Mouse (Mus musculus) c-Kit-negative CD71-positive TER-119-positive erythroid progenitor cells, embryonic 14.5 days (primary cell): ENCODE results near the gene Igsf8.
A peak's percentile ranks its signal among the peaks of the same experiment; 100 is the strongest.

ENCODE experiments used
- DNase-seq: peaks from one replicate; pipeline ENCODE4 v3.0.0-alpha.2; 2013; ENCODE audit warnings: low read depth, low spot score

The Igsf8 gene

GRCm38 (mm10) chr1:172323298-172323697, 61.9 kb downstream of the Igsf8 start:
- DNase-seq, result no peak

DNA sequence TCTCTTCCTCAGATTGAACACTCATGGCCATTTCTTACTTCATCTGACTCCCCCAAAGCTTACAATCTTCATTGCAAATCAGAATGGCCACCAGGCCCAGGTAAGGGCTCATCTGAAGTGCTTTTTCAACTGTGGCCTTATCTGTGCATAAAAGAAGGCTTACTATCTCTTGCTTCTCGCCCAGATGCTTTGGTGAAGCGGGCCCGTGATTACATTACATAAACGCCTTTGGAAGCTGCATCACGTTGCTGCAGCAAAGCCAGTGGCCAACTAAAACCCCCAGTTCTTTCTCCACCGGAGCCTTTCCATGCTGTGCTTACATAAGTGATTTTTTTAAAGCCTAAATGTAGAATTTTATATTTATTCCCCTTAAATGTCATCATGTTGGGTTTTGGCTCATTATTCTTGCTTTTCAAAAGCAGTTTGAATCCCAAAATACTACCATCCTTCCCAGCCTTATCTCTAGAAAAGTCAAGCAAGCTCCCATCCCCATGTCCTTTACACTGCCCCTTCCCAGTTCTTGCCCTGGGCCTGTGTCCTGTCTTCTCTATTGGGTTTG, 62.4 kb downstream of the Igsf8 start:
- no peak for DNase-seq

DNA sequence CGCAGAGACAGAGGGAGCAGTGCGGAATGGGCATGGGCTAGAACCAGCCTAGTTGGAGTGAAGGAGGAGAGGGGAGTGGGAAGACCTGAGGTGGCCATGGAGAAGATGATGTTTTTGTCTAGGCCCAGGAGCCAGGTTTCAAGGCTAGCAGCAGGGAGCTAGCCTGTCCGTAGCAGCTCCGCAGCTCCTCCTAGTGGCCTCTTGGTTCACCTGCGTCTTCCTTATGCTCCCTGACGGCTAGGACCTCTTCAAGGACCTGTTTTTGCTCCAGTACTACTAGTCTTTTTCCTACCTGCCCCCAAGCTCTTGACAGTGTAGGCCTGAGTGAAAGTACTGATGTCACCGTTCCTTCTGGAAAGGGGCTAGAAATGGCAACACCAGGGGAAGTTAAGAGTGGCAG, 63.3 kb downstream of the Igsf8 start:
- DNase-seq, result peak; percentile 50

DNA sequence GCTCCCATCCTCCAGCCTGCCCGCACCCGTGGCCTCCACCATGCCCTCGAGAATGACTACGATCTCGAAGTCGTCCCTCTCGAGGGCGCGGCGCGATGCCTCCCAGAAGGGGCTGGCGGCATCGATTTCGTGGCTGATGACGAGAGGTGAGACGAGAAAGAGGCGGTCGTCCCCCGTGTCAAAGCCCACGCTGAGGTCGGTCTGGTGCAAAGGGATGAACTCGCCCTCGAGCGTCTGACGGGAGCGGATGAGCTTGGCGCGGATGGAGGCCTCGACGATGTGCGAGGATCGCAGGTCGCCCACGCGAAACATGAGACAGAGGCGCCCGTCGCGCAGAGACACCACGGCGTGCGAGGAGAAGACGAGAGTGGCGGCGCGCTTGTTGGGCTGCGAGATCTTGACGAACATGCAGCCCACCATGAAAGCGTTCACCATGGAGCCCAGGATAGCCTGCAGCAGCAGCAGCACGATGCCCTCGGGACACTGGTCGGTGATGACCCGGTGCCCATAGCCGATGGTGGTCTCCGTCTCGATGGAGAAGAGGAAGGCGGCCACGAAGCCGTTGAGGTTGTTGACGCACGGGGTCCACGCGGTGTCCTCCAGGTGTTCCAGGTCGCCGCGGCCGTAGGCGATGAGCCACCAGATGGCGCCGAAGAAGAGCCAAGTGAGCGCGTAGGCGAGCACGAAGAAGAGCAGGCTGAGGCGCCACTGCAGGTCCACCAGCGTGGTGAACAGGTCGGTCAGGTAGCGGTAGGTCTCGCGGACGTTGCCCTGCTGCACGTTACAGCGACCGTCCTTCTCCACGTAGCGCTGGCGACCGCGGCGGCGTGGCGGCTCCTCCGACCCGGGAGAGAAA, 64.5 kb downstream of the Igsf8 start:
- no peak for DNase-seq

DNA sequence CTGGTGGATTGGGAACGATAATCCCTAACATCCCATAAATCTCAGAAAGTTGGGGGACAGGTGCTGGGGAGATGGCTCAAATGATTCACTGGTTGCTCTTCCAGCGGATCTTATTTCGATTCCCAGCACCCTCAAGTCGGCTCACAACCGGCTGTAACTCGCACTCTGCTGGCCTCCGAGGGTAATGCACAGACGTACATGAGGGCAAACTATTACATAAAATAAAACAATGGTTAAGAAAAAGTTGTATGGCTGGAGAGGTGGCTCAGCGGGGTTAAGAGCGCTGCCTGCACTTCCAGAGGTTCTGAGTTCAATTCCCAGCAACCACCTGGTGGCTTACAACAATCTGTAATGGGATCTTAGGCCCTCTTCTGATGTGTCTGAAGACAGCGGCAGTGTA, 65.2 kb downstream of the Igsf8 start:
- no peak for DNase-seq

DNA sequence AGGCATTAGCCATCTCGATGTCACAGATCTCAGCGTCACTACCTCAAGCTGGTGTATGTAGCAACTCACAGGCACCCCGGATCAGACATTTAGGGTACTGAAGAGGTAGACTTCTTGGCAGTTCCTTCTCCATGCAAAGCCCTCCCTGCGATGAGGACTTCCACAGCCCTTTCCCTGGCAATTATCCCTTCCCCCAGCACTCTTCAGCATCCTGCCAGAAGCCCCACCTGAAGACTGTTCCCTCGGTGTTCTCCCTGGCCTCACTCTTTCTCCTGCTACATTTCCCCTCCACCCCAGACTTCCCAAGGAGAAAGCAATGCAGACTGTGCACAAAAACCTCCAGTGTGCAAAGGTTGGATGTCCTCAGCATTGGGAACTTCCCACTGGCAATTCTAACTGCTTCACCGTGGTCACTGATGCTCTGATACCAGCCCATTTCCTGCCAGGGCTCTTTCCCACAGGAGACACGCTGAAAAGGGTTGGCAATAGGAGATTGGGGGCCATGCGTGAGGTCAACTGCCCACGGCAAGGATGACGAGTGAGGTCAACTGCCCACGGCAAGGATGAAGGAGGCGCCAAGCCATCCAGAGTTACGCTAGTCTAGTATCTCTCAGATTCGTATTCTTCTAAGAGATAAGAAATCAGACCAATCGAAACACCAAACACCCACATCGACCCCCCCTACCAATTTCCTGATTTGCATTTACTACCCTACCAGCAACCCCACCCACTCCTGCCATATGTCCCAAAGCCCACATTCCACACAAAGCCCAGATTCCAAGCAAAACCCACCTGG, 66.0 kb downstream of the Igsf8 start:
- no peak for DNase-seq

GRCm38 (mm10) chr1:172328041-172328440, 66.6 kb downstream of the Igsf8 start:
- DNase-seq, result no peak

GRCm38 (mm10) chr1:172328461-172328860, 67.0 kb downstream of the Igsf8 start:
- no peak for DNase-seq

GRCm38 (mm10) chr1:172329131-172329530, 67.7 kb downstream of the Igsf8 start, which contains the start of gene Kcnj9:
Gene Kcnj9 (minus strand): TSS chr1:172329318.
- no peak for DNase-seq

GRCm38 (mm10) chr1:172329616-172330015, 68.2 kb downstream of the Igsf8 start:
- no peak for DNase-seq

DNA sequence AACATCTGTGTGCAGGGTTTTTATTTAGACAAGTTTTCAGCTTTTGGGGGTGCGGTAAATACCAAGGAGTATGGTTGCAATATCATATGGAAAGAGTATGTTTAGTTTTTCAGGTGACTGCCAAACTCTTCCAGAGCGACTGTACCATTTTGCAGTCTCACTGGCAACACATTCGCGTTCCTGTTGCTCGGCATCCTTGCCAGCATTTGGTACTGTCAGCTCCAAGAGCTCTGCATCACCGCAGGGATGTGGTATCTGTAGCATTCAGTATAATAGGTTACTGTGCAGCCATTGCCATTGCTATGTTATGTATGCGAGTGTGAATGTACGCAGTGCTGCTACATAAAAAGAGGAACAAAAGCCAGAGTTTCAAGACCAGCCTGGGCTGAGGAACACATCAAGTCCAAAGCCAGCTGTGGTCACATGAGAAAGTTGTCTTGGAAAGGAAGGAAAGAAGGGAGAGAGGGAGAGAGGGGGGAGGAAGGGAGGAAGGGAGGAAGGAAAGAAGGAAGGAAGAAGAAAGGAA, 70.0 kb downstream of the Igsf8 start:
- DNase-seq, result no peak

GRCm38 (mm10) chr1:172332925-172333324, 71.5 kb downstream of the Igsf8 start:
- no peak for DNase-seq

DNA sequence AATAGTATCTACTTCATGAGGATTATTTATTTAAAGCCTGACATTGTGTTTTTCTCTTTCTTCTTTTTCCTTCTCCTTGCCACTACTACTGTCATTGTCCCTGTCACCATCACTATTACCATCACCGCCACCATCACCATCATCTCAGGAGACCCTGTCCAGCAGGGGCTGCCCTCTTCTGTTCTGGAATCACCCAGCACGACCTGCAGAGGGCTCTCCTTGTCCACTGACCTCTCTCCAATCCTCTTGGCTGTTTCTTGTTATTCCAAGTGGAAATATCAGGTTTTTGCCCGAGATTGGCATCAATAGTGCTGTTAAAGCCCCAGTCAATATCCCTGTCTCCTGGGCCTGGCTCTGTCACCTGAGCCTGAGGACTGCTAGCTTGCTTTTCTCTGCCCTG, 72.1 kb downstream of the Igsf8 start:
- no peak for DNase-seq

GRCm38 (mm10) chr1:172335804-172336203, 74.4 kb downstream of the Igsf8 start:
- DNase-seq, result no peak

DNA sequence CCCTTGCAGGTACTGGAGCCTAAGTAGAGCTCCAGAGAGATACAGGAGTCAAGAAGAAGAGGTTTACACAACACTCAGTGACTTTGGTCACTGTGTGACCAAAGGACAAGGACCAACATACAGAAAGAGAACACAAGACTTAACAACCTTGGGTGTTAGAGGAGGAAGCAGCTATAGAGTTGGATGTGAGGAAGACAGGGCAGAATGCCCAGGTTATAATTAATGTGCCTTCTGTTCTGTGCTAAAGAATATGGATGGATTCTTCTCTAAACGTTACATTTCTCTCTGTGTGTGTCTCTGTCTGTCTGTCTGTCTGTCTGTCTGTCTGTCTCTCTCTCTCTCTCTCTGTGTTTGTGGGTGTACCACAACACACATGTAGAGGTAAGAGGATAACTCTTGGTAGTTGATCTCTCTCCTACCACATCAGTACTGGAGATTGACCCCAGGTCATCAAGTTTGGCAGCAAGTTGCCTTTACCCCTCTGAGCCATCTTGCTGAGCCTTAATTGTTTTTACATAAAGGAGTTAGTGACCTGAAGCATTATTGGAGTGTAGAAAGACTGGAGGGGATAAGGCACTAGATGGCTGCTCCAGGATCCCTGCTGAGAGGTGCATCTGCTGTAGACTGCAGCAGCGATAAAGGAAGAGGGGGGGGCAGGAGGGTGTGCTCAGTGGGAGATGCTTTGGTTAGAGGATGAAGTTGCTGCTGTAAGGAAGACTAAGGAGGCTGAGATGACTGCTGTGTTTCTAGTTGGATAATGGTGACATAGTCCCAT, 76.2 kb downstream of the Igsf8 start:
- DNase-seq, result no peak

DNA sequence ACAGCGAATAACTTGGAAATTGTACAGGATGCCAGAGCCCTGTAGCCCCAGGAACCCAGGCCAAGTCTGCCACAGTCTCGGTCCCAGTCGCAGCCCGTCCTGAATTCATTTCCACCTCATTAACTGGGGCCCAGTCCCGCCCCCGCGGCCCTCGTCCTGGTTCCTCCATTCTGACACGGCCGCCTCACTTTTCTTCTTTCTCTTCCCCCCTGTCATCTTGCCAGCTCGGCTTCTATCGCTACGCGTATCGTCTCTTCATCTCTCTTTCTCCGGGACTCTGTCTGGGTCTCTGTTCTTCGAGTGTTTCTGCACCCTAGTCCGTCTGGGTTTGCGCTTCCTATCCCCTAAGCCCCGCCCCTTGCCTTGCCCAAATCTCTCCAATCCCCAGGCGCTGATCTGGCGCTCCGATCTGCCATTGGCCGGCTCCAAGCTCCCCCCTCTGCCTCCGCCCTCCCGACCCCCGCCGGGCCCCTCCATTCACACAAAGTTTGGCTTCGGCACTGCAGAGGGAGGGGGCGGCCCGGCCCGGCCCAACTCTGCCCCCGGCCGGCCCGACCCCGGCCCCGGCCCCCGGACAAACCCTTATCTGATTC, 79.4 kb downstream of the Igsf8 start, which contains the start of gene Kcnj10:
TSS of gene Kcnj10 (plus strand) at position 482 of the 593 bp plus-strand sequence.
- DNase-seq, result no peak

GRCm38 (mm10) chr1:172341386-172341785, 79.9 kb downstream of the Igsf8 start:
- no peak for DNase-seq

DNA sequence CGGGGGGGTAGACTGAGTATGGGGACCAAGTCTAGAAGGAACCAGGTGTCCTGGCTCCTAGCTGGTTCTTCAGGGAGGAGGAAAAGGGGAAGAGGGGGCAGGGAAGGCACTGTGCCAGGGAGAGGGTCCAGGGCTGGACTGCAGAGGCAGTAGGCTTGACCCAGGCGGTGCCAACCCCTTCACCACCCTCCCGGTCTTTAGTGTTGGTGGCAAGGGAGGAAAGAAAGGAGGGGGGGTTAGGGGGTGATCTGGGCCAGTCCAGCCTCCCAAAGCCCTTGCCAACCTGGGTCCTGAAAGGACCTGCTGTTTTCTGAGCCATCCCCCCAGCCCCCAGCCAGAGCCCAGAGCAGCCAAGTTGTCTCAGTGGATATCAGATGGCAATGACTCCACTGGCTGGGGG, 81.3 kb downstream of the Igsf8 start:
- no peak for DNase-seq

GRCm38 (mm10) chr1:172343914-172344313, 82.5 kb downstream of the Igsf8 start:
- DNase-seq, result no peak

DNA sequence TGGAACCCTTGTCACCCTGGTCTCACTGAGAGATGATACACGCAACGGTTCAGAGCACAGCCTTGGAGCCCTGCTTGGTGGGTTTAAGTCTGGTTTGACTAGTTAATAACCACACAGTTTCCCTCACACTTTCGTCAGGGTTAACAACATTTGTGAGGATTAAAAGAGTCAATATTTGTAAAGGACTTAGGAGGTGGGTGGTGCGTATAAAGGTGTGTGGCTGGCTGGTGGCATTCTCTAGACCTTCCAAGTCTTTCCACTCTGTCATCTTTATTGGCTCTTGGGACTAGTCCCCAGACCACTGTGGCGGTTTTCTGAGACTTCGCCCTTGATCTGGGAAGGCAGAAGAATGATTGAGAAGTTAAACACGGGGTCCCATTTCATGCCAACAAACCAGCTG, 83.4 kb downstream of the Igsf8 start:
- DNase-seq, result no peak

DNA sequence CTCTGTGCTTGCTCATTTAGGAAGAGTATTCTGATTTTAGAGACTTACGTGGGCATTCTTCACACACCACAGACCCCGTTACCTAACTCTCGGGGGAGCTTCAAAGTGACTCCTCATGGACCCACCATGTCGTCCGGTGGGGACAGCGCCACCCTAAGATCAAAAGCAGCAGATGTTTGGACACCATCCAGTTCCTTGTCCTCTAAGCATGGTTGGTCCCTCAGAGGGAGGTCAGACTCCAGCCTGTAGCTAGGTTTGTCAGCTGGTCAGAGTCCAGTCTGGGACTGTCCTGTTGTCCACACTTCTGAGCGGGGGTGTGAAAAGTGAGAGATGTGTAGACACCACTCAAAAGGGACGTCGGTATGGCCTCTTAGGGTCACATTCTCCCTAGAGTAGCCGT, 85.3 kb downstream of the Igsf8 start:
- no peak for DNase-seq
